Mouse (Mus musculus) cerebellum, adult 11-12 months (tissue): Measurements from ENCODE around the gene Llgl2.
A peak's percentile ranks its signal among the peaks of the same experiment; 100 is the strongest.

Experiments
- DNase-seq: peaks from one replicate; pipeline ENCODE4 v3.0.0; 2022

Llgl2 gene

DNA sequence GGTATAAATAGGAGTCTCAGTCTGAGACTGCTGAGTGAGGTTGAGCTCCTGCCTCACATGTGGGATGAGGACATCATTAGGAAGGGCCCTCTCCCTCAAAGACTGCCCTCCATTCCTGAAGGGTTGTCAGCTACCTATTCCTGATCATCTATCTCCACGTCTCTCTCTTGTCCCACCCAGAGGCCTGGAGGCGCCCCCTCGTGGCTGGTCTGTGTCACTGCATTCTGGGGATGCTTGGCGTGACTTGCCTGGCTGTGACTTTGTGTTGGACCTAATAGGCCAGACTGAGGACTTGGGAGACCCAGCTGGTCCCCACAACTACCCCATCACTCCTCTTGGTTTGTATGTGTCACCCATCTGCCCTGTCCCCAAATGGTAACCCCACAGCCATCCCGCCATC, 57.2 kb downstream of the Llgl2 start:
- DNase-seq, result no peak

DNA sequence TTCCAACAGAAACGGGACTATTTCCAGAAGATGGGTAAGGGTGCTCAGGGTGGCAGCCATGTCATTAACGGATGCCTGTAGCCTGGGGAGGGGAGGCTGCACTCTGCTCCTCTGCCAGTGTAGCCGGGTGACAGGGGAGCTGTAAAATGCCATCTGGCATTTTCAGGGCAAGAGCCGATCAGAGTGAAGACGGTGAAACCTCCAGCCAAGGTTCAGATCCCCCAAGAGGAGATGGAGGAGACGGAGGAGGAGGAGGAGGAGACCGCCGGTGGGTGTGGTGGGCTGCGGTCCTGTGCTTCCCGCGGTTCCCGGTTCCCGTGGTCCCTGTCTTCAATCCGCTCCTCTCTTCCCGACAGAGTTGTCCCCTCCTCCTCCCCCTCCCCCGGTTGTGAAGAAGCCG, 59.4 kb downstream of the Llgl2 start:
- no peak for DNase-seq

DNA sequence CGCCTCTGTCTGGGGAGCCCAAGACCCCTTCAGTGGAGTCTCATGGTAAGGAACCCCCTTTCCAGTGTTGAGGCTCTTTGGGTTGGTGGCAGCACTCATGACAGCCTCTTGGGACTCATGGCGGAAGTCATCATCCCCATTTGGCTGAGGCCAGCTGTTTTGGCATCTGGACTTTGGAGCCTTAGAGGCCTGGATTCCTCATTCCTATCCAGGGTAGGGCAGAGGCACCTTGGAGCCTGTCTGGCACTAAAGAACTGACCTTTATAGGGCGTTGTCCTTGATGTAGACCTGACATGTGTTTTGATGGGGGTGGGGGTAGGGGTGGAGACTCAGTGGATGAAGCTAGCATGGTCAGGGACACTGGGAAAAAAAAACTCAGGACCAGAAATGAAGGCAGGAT, 60.5 kb downstream of the Llgl2 start:
- no peak for DNase-seq

DNA sequence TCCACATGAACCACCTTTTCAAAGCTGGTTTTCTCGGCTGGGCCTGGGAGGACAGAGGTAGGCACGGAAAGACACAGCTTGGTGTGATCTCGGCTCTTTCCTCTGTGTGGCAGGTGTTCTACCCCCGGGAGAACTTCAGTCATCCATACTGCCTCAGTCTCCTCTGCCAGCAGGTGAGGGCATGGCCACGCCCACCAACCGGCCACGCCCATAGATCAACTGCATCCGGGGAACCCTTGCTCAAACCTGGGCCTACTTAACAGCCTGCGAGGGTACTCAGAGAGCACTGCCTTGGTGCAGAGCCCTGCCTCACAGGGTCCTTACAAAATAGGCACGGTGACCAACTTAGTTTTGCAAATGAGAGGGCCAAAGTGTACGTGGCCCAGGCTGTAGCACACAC, 61.4 kb downstream of the Llgl2 start:
- DNase-seq, result no peak

DNA sequence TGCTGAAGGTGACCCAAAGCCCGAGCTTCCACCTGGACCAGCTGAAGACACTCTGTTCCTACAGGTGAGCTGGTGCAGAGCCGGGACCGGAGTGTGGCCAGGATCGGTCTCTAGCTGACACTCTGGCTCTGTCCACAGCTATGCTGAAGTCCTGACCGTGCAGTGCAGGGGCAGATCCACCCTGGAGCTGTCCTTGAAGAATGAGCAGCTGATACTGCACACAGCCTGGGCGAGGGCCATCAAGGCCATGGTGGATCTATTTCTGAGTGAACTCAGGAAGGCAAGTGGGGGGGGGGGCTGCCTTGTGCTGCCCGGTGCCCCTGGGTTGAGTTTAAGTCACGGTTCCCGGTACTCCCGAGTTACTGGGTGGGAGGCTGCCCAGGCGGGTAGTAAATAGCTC, 62.6 kb downstream of the Llgl2 start:
- DNase-seq, result no peak

DNA sequence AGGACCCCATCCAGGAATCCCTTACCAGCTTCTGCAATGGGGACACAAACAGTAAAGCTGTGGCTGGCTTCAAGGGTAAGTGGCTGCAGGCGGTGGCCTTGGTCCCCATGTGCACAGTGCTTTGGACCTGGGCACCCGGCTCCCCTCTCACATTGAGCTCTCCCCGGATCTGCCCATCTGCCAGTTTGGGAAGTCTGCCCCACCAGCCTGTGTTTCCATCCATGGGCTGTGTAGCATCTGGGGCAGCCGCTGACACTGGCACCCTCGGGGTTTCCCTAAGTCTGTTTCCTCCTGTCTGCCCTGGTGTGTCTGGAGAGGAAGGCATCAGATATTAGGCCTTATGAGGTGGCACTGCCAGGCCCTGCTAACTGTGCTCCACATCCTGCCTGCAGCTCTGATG, 64.2 kb downstream of the Llgl2 start:
- no peak for DNase-seq

DNA sequence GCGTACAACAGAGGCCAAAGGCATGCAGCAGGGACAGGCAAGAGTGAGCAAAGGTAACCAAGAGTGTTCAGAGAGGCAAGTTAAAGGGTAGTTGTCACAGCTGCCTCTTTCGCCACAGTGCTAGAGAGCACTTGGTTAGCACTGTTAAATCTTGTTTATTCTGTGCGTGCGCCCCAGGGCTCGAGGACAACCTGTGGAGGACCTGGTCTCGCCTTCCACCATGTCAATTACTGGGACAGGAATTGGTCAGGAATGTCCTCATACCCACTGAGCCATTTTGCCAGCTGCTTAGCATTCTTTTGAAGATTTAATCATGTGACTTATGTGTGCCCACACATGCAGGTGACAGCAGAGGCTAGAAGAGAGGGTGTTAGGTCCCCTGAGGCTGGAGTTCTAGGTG, 65.3 kb downstream of the Llgl2 start:
- no peak for DNase-seq

DNA sequence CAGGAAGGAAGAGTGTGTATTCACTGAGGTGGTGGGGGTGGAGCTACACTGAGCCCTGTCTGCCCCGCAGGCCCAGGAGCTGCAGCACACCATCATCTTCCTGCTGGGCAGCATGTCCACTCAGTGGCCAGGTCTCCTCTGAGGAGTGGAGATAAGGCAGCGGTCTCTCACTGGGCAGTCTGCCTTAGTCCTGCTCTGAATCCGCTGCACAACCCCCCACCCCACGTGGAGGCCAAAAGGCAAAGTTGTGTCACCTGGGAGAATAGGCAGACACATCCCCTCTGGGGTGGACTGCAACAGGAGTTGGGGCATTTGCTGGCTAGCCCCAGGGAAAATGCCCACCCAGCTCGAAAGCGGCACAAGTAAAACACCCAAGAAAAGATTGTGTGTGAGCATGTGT, 68.4 kb downstream of the Llgl2 start:
- no peak for DNase-seq

DNA sequence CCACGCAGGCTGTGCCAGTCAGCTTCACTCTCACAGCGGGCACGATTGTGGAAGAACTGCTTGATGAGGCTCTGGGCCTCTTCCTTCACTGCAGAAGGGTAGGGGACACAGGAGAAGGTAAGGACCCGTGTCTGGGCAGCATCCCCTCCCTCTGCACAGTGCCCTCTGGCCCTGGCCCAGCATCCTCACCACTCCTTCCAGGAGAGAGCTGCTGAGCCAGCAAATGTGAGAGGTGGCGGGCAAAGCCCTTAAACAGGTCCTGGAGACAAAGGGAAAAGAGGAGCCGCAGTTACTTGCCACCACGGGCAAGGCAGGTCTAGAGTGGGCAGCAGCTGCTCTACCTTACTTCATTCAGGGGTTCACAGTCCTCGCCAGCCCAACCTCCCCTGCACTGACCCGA, 69.2 kb downstream of the Llgl2 start:
- no peak for DNase-seq

DNA sequence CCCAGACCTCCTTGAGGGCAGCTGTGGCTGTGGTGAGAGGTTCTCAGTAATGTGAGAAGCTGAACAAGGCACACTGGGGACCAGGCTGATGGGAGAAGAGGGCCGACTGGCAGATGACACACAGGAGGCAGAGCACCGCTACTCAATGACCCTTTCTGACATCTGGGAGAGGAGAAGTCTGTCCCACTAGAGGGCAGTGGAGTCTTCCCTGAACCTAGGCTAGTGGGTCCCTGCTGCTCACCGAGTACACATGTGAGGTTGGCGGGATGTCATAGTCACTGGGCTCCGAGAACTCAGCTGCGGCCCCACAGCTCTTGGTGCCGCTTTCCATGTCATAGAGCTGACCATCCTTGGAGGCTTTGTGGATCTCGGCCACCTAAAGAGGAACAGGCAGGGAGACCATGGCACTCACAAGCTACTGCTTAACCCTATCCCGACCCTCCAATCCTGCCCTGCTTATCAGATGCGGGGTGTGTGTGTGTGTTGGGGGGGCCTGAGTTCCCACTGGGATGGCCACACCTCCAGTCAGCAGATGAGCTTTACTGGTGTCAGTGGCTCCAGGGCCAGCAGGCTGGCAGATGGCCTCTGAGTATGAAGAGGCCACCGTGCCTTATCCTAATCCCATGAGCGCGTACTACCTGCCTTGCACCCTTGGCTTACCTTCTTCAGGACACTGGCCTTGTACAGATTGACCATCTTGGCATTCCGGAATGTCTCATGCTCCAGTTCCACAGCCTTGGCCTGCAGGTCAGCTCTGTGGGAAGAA, 71.1 kb downstream of the Llgl2 start:
- peak; percentile 43 for DNase-seq

DNA sequence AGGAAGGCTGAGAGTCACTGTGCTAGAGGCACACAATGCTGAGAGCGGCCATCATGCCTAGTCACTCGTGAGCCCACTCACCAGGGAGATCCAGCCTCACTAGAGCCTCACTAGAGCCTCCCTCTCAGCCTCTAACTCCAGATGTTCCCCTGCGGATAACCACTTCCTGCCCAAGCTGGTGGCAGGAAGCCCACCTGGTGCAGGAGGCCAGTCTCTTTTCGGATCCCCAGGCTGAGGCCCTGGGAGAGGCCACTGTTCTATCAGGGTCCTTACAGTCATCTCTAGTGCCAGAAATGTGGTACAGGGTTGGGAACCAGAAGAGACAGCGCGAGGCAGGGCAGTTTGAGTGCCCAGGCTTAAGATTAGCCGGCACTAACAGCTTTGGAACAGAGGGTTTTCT, 74.6 kb downstream of the Llgl2 start:
- no peak for DNase-seq

DNA sequence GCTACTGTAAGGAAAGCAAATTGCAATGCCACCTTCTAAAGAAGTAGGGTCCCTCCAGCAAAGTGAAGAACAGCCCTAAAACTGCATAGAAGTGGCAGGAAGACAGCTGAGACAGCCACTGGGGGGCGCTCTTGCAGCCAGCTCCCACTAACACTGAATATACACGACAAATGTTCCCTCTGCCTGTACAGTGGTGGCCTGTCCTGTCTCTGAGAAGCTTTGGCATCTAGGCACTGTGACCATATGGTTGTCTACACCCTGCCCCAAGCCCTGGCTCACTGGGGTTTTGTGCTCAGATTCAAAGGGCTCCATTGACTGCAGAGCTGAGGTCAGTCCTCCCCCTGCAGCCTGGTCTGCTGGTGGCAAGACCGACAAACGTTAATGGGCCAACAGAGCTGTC, 75.0 kb downstream of the Llgl2 start:
- DNase-seq, result peak; percentile 86

DNA sequence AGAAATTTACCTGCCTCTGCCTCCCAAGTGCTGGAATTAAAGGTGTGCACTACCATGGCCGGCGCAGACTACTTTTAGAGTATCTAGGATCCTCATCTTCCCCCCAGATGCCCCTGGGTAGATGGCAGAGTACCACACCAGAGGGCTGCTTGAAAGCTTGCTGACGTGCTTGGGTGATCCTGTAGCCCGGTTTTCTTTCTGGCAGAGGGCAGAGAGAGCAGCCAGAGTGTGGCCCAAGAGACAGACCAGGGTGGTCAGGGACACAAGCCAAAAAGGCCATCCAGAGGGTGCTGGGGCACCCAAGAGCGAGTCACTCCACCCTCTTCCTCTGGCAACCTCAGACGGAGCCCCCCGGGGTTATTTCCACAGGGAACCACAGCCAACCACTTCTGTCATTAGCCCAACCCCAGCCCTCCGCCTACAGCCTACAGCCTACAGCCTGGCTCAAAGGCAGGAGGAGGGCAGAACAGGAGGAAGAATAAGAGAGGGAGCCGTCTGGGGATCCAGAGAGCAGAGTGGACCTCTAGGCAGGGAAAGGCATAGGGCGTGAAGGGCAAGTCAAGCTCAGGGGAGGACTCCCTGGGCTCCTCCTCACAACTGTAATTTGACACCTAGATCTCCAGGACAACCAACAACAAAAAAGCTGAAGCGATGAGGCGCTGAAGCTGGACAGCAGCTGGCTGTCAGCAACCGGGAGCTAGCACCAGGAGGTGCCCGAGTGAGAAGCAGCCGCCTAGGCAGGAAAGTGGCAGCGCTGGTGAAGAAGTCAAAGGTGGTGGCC, 75.8 kb downstream of the Llgl2 start, which contains the start of gene Smim5:
Gene Smim5 (plus strand): TSS at position 481 of the 781 bp plus-strand sequence.
- DNase-seq, result no peak

DNA sequence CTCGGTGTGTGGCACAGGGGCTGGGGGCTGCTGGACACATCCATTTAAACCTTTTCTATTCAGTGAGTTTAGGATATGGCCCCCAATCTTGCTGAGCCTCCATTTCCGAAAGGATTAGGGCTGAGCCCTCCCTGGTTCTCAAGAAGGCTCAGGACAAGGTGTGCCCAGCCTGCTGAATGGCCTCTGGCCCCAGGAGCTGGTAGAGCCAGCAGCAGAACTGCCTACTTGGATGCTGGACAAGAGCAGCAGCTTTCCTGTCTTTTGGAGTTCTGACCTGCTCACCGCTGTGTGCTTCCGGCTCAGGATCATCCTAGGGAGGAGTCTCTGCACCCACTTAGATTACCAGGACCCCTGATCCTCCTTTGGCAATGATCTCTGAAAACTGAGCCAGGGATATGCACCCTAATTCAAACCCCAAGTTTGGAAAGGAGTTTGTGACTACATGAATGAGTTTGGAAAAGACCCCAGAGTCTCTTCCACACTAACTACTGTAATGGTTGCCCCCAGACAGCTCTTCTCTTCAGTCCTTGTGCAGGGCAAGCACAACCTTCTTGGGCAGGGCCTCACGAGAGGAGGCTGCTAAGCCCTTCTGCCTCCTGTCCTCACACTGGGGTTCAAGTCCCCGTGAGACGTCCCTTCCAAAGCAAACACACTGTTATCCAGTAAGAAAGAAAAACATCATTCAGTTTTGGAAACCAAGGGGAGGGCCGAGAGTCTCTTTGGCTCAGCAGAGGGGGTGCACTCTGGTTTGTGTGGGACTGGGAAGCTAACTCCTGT, 76.9 kb downstream of the Llgl2 start:
- DNase-seq, result no peak

DNA sequence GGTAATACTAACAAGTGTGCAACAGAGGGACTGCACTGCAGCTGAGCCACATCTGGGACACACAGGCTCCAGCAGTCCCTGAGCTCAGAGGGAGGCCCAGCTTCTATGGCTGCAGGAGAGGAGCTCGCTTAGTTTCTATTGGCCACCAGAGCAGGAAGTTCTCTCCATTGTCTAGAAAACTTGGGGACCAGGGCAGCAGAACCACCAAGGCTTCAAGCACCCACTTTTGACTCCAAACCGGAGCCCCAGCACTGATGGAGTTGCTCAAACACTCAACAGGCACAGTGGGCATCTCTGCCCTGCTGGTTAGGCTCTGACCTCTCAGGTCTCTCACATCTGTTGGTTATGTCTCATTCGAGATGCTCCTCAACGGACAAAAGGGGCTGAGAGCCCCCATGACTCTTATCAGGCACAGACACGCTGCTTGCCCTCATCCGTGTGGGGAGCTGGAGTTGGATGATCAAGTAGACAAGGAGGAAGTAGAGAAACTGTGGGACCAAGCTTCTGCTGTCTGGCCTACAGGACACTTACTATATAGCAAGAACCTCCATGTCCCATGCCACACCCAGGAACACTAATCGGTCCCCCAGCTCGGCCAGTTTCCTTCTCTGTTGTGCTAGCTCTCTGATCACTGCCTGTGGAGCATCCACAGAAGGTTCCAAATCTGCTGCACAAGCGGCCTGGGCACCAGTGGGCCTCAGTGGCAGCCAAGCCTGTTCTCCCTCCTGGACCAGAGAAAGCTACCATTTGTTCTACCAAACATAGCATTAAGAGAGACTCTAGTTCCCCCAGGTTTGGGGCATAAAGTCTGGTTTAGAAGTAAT, 77.7 kb downstream of the Llgl2 start:
- no peak for DNase-seq

DNA sequence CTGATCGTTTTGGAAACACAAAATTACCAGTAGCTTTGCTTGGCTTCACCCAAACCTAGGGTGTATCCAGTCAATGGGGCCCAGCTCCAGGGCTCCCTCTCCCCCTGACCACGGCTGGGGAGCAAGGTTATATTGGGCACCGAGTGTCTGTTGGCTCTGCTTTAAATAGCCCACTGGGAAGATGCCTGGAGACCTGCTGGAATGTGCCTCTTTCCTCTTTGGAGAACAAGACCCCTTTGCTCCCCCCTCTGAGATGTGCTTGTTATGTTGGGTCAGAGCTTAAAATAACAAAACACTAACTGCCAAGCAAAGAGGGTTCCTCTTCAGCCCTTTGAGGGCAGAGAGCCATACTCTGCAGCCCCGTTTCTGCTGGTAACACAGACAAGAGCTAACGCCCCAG, 78.3 kb downstream of the Llgl2 start:
- DNase-seq, result no peak

DNA sequence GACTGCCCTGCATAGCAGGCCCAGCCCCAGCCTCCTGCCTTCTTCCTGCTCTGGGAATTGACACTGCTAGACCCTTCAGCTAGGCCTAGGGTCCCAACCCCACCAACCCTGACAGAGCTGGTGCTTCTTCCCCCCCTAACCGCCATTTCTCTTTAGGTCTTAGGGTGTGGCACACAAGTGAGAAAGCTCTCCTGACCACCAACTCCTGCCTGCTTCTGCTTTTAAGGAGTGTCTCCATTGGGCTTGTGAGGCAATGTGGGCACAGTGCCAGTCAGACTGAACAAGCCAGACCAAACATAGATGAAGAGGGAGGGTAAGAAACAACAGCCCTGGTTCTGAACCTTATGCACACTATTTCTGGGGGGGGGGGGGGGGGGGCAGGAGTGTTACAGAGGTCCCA, 79.0 kb downstream of the Llgl2 start:
- DNase-seq, result no peak

DNA sequence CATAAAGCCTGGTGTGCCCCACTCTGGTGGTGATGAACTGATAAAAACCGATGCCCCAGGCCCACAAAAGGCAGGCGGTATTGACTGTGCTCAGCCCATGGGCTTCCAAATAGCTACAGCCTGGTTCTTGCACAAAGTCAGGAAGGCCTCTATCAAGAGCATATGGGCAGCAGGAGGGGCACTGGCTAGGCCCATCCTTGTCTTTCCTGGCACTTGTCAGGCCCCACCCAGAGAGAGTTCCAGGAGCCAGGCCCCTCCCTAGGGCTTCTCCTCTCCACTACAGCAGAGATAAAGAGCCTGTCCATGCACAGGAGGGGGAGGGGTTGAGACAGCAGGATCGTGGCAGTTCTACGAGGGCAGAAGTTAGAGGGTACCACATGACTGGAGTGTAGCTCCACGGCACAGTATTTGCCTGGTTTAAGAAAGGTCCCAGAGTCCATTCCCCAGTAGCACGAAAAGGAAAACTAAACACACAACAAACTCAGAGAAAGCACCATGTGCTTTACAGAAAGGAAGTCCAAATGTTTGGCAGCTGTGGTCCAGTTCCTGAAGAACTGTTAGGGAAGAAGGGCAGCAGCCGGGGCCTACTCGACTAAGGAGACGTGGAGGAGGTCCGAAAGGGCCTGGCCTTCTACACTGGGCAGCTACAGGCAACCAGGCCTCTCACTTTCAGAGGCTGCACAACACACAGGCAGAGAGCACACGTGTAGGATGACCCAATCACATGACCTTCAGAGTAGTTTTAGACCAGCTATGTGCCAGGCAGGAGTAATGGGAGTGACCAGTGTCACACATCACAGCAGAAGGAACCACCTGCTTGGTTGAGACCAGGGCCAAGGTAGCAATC, 79.8 kb downstream of the Llgl2 start:
- no peak for DNase-seq

DNA sequence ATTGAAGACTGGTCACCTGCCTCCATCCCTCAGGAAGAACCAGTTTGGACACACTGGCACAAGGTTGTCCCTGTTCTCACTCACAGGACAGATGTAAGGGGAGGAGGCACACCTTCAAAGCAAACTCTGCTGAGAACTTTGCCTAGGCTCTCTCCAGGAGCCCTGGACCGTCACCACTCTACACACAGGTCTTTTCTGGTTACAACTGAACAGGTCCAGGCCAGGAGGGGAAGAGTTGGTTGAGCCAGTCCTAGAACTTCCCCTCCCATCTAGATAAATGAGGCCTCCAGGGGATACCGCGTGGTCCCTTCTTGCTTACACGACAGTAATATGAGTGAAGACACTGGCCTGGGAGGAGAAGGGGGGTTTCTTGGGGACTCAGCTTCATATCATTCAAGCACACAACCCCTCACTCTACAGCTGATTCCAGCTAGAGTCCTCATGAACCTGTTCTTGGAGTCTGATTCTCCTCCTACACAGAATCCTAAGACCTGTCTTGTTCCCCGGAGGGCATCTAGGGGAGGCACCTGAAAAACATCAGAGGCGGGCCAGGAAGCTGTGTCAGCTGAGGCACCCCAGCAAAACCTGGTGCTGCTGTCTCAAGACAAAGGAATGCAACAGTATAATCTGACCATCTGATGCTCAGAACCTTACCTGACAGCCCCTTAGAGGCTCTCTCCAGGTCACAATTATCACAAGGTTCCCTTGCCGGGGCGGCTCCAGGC, 80.5 kb downstream of the Llgl2 start:
- no peak for DNase-seq
